Mouse (Mus musculus): Measurements from ENCODE around the gene Kank4.
A peak's percentile ranks its signal among the peaks of the same experiment; 100 is the strongest.
"Not testable (repeated sequence)": the region's sequence is repeated elsewhere in the genome, so short reads cannot be mapped to it uniquely, and the experiment has no call there.

Kank4 gene

DNA sequence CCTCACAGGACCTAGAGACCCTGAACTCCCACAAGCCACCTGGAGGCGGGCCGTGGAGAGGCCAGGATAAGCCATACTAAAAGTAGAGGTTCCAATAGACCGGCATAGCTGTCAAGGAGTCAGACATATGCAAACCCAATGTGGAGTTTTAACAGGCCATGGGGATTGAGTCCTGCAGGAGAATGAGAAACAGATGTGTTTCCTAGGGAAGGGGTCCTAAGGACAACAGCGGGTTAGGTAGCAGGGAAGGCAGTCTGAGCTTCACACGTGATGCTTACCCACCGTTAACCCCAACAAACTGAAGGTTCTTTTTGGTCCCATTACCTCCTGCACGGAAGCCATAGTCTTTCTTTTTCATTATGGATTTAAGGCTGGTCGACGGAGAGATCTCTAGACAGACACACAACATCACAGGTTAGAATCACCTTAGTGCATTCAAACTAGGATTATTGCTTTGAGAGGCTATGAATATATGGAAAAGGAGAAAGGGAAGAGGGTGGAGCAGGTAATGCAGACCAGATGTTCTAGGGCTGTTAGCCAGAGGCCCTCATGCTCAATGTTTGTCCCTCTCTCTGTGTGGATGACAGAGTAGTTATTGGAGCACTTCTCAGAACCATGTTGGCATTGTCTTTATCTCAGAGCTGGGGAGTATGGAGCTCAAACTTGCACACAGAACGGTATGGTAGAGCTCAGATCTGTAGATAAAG, 40.5 kb downstream of the Kank4 start:
- no peak for DNase-seq (ENCODE audit: low spot score in 2 of 2)

DNA sequence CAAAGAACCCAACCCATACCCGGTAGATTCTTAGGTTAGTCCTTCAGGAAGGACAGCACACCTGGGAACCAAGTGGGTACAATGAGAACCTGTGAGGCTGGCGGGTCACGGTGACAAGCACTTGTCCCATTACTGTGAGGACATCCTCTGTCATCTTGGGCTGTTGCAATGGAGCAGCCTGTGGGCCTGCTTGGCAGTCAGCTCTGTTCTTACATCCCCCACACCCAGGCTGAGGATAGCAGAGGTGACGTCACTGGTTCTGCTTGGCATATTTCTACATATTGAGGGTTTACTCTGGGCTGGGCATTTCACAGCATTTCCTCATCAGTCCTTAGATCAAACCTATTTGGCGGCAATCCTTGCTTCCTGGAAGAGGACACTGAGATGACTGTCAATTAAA, 43.6 kb downstream of the Kank4 start:
- DNase-seq (ENCODE audit: low spot score in 2 of 2), result no peak

DNA sequence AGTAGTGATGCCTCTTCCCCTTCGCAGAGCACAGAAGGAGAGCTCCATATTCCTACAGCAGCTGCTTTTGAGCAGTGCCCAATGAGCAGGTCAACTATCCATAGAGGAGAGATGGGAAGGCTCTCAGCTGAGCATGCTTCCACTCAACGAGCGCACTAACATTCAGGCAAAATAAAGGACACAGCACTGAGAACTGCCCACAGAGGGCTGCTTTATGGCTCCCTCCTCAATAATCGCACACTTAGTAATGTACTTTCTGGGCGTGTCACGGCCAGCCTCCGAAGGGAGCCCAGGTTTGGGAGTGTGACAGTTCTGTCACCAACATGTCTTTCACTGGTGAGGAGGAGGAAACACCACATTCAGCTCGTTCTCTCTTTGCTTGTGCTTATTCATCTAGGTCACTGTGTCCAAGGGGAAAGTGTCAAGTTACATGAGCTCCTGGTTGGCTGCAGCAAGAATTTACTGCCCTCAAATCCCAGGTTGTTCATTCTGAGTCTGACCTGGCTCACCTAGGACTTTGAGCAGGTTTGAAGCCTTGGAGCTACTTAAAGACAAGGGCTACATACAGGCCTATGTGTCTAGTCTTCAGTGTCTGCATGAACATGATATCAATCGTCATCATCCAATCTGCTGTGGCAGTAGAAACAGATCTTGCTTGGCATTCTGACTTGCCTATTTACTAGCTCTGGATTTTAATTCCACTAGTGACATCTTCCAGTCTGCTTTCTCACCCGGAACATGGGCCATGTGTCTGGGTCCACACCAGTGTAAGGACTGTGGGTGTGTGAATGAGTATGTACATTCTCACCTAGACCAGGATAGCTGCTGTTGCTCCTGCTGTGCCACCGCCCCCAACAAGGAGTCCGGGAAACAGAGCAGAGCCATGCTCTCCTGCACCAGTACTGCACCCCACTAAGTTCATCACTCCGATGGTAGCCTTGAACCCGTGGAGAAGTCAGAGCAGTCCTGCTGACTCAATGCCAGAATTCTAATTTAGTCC, 49.9 kb downstream of the Kank4 start:
- DNase-seq (ENCODE audit: low spot score in 2 of 2), result no peak

DNA sequence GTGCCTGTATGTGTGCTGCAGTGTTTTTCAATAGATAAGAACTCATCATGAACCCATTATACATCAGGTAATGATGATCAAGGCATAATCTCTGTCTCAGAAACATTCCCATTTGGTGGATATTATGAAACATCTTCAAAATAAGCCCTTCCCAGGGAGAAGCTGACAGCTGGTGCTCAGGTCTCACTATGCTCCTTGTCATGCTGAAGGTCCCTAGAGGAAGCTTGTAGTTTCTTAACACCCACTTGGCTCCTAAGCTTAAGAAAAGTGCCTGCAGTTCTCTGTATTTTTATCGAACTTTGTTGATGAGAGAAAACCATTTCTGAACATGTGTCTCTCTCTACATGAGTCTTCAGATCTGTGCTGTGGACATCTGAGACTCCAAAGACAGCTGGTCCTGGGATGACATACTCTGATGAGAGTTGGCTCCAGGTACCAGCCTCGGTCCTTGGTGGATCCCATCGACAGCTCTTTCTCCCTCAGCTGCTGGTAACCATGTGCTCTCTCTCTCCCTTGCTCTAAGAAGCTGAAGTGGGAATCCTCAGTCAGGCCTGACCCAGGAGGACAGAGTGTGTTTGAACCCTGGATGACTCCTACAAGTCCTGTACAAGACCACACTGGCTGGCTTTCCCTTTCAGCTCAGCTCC, 58.3 kb downstream of the Kank4 start:
- no peak for DNase-seq (ENCODE audit: low spot score in 2 of 2)

DNA sequence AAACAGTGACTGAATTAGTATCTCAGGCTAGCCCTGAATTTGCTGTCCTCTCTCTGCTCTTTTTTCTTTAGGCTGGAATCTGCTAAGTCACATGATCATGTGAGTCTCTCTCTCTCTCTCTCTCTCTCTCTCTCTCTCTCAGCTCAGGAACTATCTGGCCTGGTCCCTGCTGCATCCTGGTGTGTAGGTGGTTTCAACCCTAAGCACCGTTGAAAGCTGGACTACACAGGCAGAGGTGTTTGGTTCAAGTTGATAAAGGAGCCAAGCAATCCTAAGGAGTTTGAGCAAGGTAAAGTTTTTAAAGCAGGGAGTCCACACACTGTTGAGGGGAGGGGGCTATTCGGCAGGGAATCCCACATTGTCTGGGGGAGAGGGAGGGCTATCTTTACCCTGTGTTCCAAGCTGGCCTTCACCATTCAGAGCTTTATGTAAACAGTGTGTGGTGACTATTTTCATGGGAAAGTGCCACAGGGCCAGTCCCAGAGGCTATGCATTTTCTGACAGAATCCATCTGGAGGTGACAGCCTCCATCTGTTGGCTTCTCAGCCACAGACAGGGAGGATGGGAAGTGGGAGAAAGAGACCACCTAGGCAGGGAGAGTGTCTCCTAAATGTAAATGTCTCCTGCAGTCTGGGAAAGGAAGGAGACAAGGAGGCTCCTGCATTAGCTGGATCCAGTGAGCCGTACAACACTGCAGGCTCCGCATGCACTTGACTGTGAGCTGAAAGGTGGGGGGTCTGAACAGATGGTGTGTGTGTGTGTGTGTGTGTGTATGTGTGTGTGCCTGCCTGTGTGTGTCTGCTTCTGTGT, 59.1 kb downstream of the Kank4 start:
- DNase-seq (ENCODE audit: low spot score in 2 of 2), result peak in 1 of 2 experiments; percentile 8

DNA sequence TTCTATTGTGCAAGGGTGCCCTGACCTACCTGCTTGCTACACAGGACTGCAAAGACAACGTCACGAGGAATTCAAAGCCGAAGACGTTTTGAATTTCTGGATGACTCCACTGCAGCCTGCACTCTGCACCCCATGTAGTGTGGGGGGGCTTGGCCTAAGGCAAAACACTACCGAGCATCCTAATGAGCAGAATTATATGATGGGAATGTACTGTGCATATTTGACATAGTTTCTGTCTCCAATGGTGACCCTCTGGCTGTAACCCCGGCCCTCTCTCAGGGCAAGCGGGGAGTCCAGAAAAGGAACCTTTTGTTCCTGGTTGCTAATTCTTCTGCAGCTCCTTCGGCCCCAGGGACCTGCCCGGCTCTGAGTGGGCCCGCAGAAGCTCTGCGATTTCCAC, 61.2 kb downstream of the Kank4 start:
- DNase-seq (ENCODE audit: low spot score in 2 of 2), result no peak

DNA sequence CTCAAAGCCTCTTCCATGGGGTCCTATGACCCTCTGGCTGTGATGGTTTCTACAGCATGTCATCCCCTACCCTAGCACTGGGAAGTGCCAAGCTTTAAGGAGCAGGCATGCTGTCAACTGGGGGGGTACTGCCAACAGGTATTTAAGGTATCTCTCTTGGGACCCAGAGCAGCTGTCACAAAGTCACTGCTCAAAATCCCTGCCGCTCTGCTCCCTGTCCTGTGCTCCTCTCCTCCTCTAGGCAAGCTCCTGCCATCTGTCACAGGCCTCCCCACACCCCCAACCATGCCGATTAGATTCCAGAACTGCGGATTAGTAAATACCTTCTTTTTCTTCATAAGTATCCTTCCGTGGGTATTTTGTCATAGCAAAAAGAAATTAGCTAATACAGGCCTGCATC, 62.9 kb downstream of the Kank4 start:
- no peak for DNase-seq (ENCODE audit: low spot score in 2 of 2)

DNA sequence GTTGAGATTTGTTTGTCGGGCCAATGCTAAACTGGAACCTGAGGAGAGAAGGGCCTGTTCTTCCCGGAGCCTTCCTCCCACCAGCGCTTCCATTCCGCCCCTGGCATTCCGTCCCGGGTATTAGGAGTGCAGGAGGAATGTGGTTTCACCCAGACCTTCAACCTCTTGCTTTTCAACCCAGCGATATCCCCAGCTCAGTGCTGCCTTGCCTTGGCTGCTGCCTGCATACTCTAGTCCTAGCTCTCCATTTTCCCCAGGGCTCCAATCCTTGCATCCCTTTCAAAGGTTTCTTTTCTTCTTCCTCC, 73.5 kb downstream of the Kank4 start:
- DNase-seq (ENCODE audit: low spot score in 2 of 2), result no peak

- no peak for DNase-seq (ENCODE audit: low spot score in 2 of 2)
Measured at GRCm38 (mm10) chr4:98743209-98743905, 74.0 kb downstream of the Kank4 start.

- DNase-seq (ENCODE audit: low spot score in 2 of 2), result no peak
Measured at GRCm38 (mm10) chr4:98739753-98740152, 77.6 kb downstream of the Kank4 start.

- no peak for DNase-seq (ENCODE audit: low spot score in 2 of 2)
Measured at GRCm38 (mm10) chr4:98733660-98734059, 83.7 kb downstream of the Kank4 start.

DNA sequence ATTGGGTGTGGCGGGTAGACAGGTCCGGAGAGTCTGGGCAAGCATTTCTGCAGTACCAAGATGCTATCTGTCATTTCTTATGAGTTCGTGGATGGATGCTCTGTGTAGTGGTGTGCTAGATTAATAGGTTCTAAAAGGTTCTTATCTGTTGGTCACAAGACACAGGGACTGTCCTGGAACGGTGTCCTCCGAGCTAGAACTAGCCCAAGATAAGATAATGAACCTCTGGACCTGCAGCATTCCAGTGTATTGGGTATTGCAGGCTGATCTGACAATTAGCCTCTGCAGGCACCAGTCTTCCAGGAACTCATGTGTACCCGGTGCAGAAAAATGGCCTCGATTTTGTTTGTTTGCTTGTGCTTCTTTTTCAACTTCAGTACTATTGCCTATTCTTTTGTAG, 88.6 kb downstream of the Kank4 start:
- DNase-seq (ENCODE audit: low spot score in 2 of 2), result no peak

GRCm38 (mm10) chr4:98727959-98728347, 89.4 kb downstream of the Kank4 start:
- DNase-seq (ENCODE audit: low spot score in 2 of 2), result no peak

GRCm38 (mm10) chr4:98727295-98727958, 89.9 kb downstream of the Kank4 start:
- no peak for DNase-seq (ENCODE audit: low spot score in 2 of 2)

DNA sequence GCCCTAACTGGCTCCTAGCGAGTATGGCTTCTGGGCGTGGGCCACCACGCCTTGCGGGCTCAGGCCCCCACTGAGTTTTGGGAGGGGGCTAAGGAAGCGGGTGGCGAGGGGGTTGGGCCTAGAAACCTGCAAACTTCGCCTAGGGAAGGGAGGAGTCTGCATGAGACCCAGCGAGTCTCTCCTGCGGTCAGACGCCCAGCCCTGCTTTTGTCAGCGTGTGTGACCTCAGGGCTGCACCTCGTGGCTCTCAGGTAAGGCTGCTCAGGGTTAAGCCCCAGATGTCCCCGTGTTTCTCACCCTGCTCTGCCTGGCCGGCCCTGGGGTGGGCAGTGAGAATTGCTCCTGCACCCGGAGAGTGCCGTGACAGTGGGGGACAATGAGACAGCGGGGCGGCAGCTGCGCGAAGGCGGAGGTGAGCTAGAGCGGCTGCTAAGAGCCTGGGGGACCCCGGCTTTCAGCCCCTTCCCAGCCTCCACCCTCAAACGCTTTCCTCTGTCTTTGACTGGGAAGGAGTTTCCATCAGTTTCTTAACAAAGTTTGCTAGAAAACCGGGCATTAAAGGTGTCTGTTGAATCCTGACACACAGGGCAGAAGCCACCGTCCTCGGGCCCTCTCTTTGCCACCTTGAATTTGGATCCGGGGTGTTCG, 90.6 kb downstream of the Kank4 start, which contains the start of gene L1td1:
Gene L1td1 (plus strand): TSS at position 145 of the 648 bp plus-strand sequence.
- DNase-seq (ENCODE audit: low spot score in 2 of 2), result no peak

DNA sequence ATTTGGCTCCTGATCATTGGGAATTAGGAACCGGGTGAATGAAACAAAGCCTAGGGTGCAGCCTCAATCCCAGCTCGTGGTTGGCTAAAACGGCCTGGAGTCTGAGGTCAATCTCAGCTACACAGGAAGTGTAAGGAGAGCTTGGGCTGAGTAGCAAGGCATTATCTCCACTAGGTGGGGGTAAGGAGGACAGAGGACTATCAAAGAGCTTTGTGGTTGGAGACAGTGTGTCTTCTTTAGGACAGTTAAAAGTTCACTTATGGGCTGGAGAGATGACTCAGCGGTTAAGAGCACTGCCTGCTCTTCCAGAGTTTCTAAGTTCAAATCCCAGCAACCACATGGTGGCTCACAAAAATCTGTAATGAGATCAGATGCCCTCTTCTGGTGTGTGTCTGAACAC, 91.9 kb downstream of the Kank4 start:
- no peak for DNase-seq (ENCODE audit: low spot score in 2 of 2)

DNA sequence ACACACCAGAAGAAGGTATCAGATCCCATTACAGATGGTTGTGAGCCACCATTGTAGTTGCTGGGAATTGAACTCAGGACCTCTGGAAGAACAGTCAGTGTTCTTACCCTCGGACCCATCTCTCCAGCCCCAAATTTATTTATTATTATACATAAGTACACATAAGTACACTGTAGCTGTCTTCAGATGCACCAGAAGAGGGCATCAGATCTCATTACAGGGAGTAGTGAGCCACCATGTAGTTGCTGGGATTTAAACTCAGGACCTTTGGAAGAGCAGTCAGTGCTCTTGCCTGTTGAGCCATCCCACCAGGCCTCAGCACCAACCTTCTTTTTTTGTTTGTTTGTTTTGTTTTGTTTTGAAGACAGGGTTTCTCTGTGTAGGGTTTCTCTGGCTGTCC, 92.7 kb downstream of the Kank4 start:
- DNase-seq (ENCODE audit: low spot score in 2 of 2), result not testable (repeated sequence)

DNA sequence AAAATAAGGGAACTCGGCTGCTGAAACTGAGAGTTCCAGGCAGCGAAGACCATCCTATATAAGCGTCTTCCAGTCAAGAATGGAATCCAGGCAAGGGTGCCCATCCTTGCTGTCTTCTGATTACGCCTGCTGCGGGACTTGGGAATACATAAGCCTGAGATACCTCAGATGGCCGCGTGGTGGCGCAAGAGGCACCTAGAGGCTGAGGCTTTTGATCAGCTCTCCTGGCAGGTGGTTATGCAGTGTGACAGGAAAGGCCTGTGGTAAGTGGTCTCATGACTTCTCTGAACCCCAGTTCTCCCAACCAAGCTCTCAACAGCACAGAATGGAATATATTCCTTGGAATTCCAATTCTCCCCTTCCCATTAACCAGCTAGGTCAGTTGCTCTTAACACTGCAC, 94.9 kb downstream of the Kank4 start:
- peak; percentile 29 to 48 for DNase-seq (ENCODE audit: low spot score in 2 of 2)

DNA sequence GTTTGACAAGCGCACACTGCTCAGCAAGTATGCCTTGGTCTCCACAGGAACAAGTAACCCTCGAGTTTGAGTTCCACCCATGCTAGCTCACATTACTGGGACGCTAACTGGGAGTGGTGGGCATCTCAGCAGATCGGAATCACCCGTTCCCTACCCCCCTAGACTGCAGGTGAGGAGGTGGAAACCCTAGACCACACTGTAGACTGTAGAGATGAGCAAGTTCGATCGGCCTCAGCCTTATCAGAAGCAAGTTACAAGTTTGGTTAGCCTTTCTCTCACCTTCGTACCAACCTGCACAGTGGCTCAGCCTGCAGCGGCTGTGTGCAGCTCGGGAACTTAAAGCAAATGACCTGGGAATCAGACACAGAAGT, 98.8 kb downstream of the Kank4 start:
- no peak for DNase-seq (ENCODE audit: low spot score in 2 of 2)
